Mouse (Mus musculus): ENCODE data around the gene Kndc1. TPM values are rescaled to one million over a fixed set of nuclear protein-coding genes. Genes with fewer than 3 reads are reported as not detected.

Kndc1 gene
- polyA plus RNA-seq, 1 experiment, result 139 TPM

GRCm38 (mm10) chr7:139955505-139955904, 61.0 kb downstream of the Kndc1 start:
- TF ChIP-seq POLR2A (IDR thresholded peaks at IDR 0.05; ENCODE audit: borderline replicate concordance, insufficient read depth, low read length) (no peak), CTCF (IDR thresholded peaks at IDR 0.05; ENCODE audit: borderline replicate concordance, insufficient read depth, low read depth, low read length) (no peak)
- WGBS, result 80% methylated on average over 4 of the region's 4 CpGs

GRCm38 (mm10) chr7:139956658-139957057, 62.2 kb downstream of the Kndc1 start:
- TF ChIP-seq CTCF (IDR thresholded peaks at IDR 0.05; ENCODE audit: borderline replicate concordance, insufficient read depth, low read depth, low read length) (no peak), POLR2A (IDR thresholded peaks at IDR 0.05; ENCODE audit: borderline replicate concordance, insufficient read depth, low read length) (no peak)
- Histone ChIP-seq H3K27me3 (ENCODE audit: control insufficient read depth, insufficient read depth, low read length) (no peaks in the 10 kb centered on the region), H3K27ac (ENCODE audit: insufficient read depth, low read length) (no peak overlapping the region), H3K4me3 (replicated peaks; ENCODE audit: insufficient read depth, low read depth, low read length) (no peak overlapping the region), H3K4me1 (ENCODE audit: control insufficient read depth, insufficient read depth, low read length) (no peaks in the 10 kb centered on the region)
- WGBS, result 82% methylated on average over 3 of the region's 3 CpGs
- no peak for DNase-seq

More at GRCm38 (mm10) chr7:139955505-139955904, 61.0 kb downstream of the Kndc1 start:
- DNase-seq, result no peak
- no peak overlapping the region for H3K27ac ChIP-seq (ENCODE audit: insufficient read depth, low read length)
- 0 out of 2 replicates have a peak, but pooled peaks cover under 1% of the 10 kb centered on the region for H3K4me1 ChIP-seq (ENCODE audit: control insufficient read depth, insufficient read depth, low read length)
- H3K27me3 ChIP-seq (ENCODE audit: control insufficient read depth, insufficient read depth, low read length), result no peaks in the 10 kb centered on the region
- H3K4me3 ChIP-seq (replicated peaks; ENCODE audit: insufficient read depth, low read depth, low read length), result no peak overlapping the region

- WGBS, result 79% methylated on average over 11 of the region's 11 CpGs
- DNase-seq, result no peak
- Histone ChIP-seq H3K4me3 (replicated peaks; ENCODE audit: insufficient read depth, low read depth, low read length) (no peak overlapping the region), H3K4me1 (ENCODE audit: control insufficient read depth, insufficient read depth, low read length) (no peaks in the 10 kb centered on the region), H3K27ac (ENCODE audit: insufficient read depth, low read length) (no peak overlapping the region), H3K27me3 (ENCODE audit: control insufficient read depth, insufficient read depth, low read length) (no peaks in the 10 kb centered on the region)
- no peak for TF ChIP-seq CTCF (IDR thresholded peaks at IDR 0.05; ENCODE audit: borderline replicate concordance, insufficient read depth, low read depth, low read length)
- no peak for TF ChIP-seq POLR2A (IDR thresholded peaks at IDR 0.05; ENCODE audit: borderline replicate concordance, insufficient read depth, low read length)
These were observed 62.9 kb downstream of the Kndc1 start for GRCm38 (mm10) chr7:139957437-139957836.

GRCm38 (mm10) chr7:139957958-139958357, 63.5 kb downstream of the Kndc1 start:
- Histone ChIP-seq H3K27me3 (ENCODE audit: control insufficient read depth, insufficient read depth, low read length) (no peaks in the 10 kb centered on the region), H3K4me3 (replicated peaks; ENCODE audit: insufficient read depth, low read depth, low read length) (no peak overlapping the region), H3K27ac (ENCODE audit: insufficient read depth, low read length) (no peak overlapping the region), H3K4me1 (ENCODE audit: control insufficient read depth, insufficient read depth, low read length) (no peaks in the 10 kb centered on the region)
- 15% methylated on average over 11 of the region's 11 CpGs for WGBS
- TF ChIP-seq CTCF (IDR thresholded peaks at IDR 0.05; ENCODE audit: borderline replicate concordance, insufficient read depth, low read depth, low read length) (no peak), POLR2A (IDR thresholded peaks at IDR 0.05; ENCODE audit: borderline replicate concordance, insufficient read depth, low read length) (no peak)
- no peak for DNase-seq

- Histone ChIP-seq H3K4me1 (ENCODE audit: control insufficient read depth, insufficient read depth, low read length) (no peaks in the 10 kb centered on the region), H3K4me3 (replicated peaks; ENCODE audit: insufficient read depth, low read depth, low read length) (no peak overlapping the region), H3K27ac (ENCODE audit: insufficient read depth, low read length) (no peak overlapping the region), H3K27me3 (ENCODE audit: control insufficient read depth, insufficient read depth, low read length) (no peaks in the 10 kb centered on the region)
- no peak for TF ChIP-seq POLR2A (IDR thresholded peaks at IDR 0.05; ENCODE audit: borderline replicate concordance, insufficient read depth, low read length)
- WGBS, result 86% methylated on average over 10 of the region's 10 CpGs
- no peak for DNase-seq
These were observed 66.6 kb downstream of the Kndc1 start for GRCm38 (mm10) chr7:139961141-139961540.

GRCm38 (mm10) chr7:139963814-139964213, 69.3 kb downstream of the Kndc1 start:
- no peaks in the 10 kb centered on the region for H3K4me1 ChIP-seq (ENCODE audit: control insufficient read depth, insufficient read depth, low read length)
- no peak for DNase-seq
- WGBS, result 43% methylated on average over 4 of the region's 4 CpGs
- no peak overlapping the region for H3K4me3 ChIP-seq (replicated peaks; ENCODE audit: insufficient read depth, low read depth, low read length)
- TF ChIP-seq POLR2A (IDR thresholded peaks at IDR 0.05; ENCODE audit: borderline replicate concordance, insufficient read depth, low read length), result no peak
- H3K27me3 ChIP-seq (ENCODE audit: control insufficient read depth, insufficient read depth, low read length), result no peaks in the 10 kb centered on the region
- no peak overlapping the region for H3K27ac ChIP-seq (ENCODE audit: insufficient read depth, low read length)

- Histone ChIP-seq H3K4me3 (replicated peaks; ENCODE audit: insufficient read depth, low read depth, low read length) (no peak overlapping the region), H3K27me3 (ENCODE audit: control insufficient read depth, insufficient read depth, low read length) (no peaks in the 10 kb centered on the region), H3K27ac (ENCODE audit: insufficient read depth, low read length) (no peak overlapping the region), H3K4me1 (ENCODE audit: control insufficient read depth, insufficient read depth, low read length) (no peaks in the 10 kb centered on the region)
- WGBS, result 26% methylated on average over 4 of the region's 4 CpGs
- TF ChIP-seq POLR2A (IDR thresholded peaks at IDR 0.05; ENCODE audit: borderline replicate concordance, insufficient read depth, low read length) (no peak), CTCF (IDR thresholded peaks at IDR 0.05; ENCODE audit: borderline replicate concordance, insufficient read depth, low read depth, low read length) (no peak)
- no peak for DNase-seq
These were observed 72.7 kb downstream of the Kndc1 start for GRCm38 (mm10) chr7:139967175-139967574.

- 60% methylated on average over 5 of the region's 5 CpGs for WGBS
- H3K4me1 ChIP-seq (ENCODE audit: control insufficient read depth, insufficient read depth, low read length), result no peaks in the 10 kb centered on the region
- H3K4me3 ChIP-seq (replicated peaks; ENCODE audit: insufficient read depth, low read depth, low read length), result no peak overlapping the region
- H3K27me3 ChIP-seq (ENCODE audit: control insufficient read depth, insufficient read depth, low read length), result no peaks in the 10 kb centered on the region
- no peak for TF ChIP-seq CTCF (IDR thresholded peaks at IDR 0.05; ENCODE audit: borderline replicate concordance, insufficient read depth, low read depth, low read length)
- TF ChIP-seq POLR2A (IDR thresholded peaks at IDR 0.05; ENCODE audit: borderline replicate concordance, insufficient read depth, low read length), result no peak
- DNase-seq, result no peak
- no peak overlapping the region for H3K27ac ChIP-seq (ENCODE audit: insufficient read depth, low read length)
These were observed 73.9 kb downstream of the Kndc1 start for GRCm38 (mm10) chr7:139968428-139968827.
